Mouse (Mus musculus) lung, postnatal 14 days (tissue): ENCODE results near the gene Ebpl.
"Not testable (repeated sequence)": the region's sequence is repeated elsewhere in the genome, so short reads cannot be mapped to it uniquely, and the experiment has no call there.

ENCODE experiments used
- DNase-seq: peaks from one replicate; pipeline ENCODE4 v3.0.0; 2021

Gene Ebpl

GRCm38 (mm10) chr14:61327007-61327406, 33.2 kb downstream of the Ebpl start:
- not testable (repeated sequence) for DNase-seq

DNA sequence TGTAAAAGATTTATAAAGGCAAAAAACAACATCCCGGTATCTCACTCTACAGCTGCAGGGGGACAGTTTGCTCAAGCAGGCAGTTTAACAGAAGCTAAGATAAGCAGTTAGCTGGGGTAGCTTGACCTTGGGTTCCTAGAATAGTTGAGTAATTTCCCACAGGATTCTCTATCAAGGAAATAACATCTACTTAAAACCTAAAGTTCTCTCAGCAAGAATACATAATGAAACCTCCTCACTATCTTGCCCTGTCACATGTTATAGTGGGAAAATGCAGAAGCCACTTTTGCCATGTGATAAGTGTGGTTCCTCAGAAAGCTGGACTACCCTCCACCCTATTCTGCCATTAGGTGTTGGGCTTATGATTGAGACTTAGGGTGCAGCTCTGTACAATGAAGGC, 37.5 kb downstream of the Ebpl start:
- no peak for DNase-seq

- no peak for DNase-seq
Observed at GRCm38 (mm10) chr14:61321200-61321599, 39.0 kb downstream of the Ebpl start.

DNA sequence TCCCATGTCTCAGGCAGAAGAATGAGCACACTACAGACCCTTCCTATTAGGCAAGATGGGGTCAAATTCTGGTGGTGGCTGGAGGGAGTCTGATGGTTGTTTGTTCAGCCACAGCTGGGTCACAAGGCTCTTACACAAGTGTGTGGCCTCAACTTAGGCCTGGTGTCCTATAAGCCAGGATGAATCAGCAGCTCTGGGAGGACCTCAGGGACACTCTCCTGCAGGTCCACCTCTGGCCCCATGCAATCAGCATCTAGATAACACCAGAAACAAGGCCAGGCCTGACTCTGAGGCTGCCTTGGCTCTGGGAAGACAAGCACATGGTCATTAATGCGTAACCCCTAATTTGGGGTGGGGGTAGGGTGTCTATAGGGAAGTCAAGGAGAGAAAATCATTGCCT, 39.5 kb downstream of the Ebpl start:
- DNase-seq, result peak; percentile 4

DNA sequence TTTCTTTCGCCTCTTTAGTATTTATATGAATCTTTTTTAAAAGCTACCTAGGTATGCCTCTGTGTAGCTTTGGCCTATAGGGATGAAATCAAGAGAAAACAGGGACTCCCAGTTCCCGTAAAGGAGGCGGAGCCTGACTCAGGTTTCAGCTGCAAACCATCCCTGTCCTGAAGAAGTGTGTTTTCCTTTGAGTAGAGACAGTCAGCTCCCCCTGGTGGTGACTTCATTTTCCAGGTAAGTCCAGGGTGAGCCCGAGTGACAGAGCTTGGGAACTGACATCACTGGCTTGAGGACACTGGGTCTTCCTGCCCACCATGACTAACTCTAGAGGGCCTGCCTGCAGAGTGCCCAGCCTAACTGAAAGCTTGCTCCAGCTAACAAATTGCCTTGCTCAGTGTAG, 43.4 kb downstream of the Ebpl start:
- DNase-seq, result peak; percentile 63

- DNase-seq, result peak; percentile 11
Observed at GRCm38 (mm10) chr14:61310963-61311362, 49.3 kb downstream of the Ebpl start.

DNA sequence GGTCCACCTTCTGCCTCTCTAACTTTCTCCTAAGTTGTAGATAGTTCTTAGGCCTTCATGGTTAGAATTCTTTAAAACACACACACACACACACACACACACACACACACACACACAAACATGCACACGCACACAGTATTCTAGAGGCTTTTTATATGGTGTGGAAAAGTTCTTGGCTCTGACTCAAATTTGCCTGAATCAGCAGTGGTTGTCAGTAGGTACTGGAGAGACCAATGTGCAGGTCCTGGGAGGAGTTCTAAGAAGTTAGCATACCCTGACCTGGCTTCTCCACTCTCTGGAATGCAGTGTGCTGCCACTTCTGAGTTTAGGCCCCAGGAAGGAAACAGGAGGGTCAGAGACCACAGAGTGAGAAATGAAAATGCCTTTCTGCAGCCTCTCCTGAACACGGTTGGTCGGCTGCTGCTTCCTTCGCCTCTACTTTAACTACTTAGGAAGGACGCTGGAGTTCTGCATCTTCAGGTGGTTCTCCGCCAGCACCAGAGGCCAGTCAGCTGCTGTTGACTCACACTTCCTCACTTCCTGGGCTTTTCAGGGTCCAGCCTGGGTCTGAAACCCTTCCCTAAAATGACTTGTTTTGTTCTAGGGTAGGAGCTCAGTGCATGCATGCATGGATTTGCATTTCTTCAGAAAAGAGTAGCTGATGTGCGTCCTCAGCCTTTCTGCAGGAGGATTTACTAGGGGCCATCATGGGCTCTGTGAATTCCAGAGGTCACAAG, 50.0 kb downstream of the Ebpl start:
- DNase-seq, result no peak

DNA sequence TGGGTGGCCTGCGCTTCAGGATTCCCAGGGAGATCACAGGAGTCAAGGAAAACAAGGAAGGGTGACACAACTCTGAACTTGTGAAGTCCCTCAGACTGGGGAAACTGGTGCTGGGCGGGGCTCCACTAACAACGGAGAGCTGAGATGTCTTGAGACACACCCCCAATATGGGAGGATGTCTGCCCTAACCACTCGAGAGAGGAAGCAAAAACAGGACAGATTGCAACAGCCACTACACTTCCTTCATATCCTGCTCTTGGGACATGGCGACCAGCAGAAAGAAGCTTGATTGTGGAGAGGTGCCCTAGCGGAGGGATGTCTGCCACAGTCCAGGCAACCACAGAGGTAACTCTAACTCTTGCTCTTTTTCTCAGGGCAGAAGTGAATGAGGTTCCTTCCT, 50.6 kb downstream of the Ebpl start, which contains the start of gene Arl11:
Gene Arl11 (plus strand): TSS at position 161 of the 400 bp plus-strand sequence.
- DNase-seq, result peak; percentile 35

GRCm38 (mm10) chr14:61303969-61304609, 56.1 kb downstream of the Ebpl start:
- no peak for DNase-seq

GRCm38 (mm10) chr14:61302428-61302827, 57.8 kb downstream of the Ebpl start:
- DNase-seq, result no peak

GRCm38 (mm10) chr14:61301323-61301722, 58.9 kb downstream of the Ebpl start:
- no peak for DNase-seq

DNA sequence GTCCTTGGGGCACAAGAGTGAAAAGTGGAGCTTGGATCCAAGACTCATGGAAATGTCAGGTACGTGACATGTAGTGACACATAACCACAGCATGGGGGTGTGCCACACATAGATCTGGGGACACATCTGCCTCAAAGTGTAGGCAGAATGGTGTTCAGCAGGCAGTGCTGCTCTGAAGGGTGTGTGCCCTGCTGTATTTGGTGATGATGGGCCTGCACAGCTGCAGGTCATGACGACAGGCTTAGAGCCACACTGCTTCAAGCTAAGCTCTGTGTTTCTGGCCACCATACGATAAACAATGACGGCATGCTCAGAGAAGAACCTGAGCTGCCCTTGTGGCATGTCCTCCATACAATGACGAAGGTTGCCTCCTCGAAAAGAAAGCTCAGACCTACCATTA, 60.4 kb downstream of the Ebpl start:
- DNase-seq, result no peak

- DNase-seq, result peak; percentile 65
Observed at GRCm38 (mm10) chr14:61294738-61295079, 65.5 kb downstream of the Ebpl start.

- peak; percentile 76 for DNase-seq
Observed at GRCm38 (mm10) chr14:61293884-61294737, 66.1 kb downstream of the Ebpl start.

GRCm38 (mm10) chr14:61290664-61291063, 69.6 kb downstream of the Ebpl start:
- DNase-seq, result peak; percentile 32

DNA sequence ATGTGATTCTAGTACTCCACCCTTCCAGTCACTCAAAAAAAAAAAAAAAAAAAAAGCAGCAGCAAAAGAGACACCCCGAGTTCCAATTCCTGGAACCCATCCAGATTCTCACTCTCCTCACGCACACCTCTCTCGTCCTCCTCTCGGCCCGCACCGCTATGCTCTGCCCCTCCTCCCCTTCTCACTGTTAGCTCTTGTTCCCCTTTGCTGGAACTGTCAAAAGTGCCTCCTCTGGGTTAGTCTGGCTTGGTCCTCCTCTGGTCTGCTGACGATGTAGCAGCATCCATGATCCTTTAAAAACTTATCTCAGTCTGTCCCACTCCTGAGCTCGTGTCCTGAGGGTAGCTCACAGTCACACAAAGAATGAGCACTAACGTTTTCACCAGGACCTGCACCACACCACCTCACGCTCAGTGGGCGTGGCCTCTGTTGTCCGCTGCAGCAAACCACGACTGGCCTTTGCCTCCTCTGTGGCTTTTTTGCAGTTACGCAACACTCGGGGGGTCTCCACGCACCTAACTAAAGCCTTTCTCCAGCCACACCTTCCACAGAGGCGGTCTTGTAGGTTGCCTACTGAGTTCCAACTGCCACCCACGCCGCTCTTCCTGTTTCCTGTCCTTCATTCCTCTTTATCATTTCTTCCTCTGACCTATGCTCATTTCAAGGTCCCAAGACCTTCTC, 71.5 kb downstream of the Ebpl start:
- DNase-seq, result no peak
